Mouse (Mus musculus): ENCODE measurements at regions not wholly inside any gene's neighbourhood (a gene's known extent, or its start where the extent isn't known, plus 50 kb on each side); places are given as distances from the start of the nearest gene placed in this dataset.

- no peak for ATAC-seq (ENCODE audit: insufficient number of reproducible peaks, insufficient read depth, low FRiP score, low TSS enrichment)
- Histone ChIP-seq H3K4me1 (no peaks in the 10 kb centered on the region), H3K36me3 (no peaks in the 10 kb centered on the region), H3K4me2 (replicated peaks) (no peak overlapping the region), H3K4me3 (no peak overlapping the region), H3K27me3 (no peaks in the 10 kb centered on the region), H3K27ac (no peak overlapping the region), H3K9ac (no peak overlapping the region), H3K9me3 (no peaks in the 10 kb centered on the region)
- 91% methylated on average over 3 of the region's 3 CpGs for WGBS
Measured at GRCm38 (mm10) chr2:78804931-78805330, 63.0 kb upstream of the Ube2e3 start.

GRCm38 (mm10) chr2:78803543-78803942 is 64.4 kb upstream of the Ube2e3 start:
- Histone ChIP-seq H3K27me3 (no peaks in the 10 kb centered on the region), H3K9me3 (no peaks in the 10 kb centered on the region), H3K4me1 (no peaks in the 10 kb centered on the region), H3K9ac (no peak overlapping the region), H3K36me3 (no peaks in the 10 kb centered on the region), H3K4me3 (no peak overlapping the region), H3K27ac (no peak overlapping the region), H3K4me2 (replicated peaks) (no peak overlapping the region)
- ATAC-seq (ENCODE audit: insufficient number of reproducible peaks, insufficient read depth, low FRiP score, low TSS enrichment): no peak
- 72% methylated on average over 4 of the region's 4 CpGs for WGBS

- 32% methylated on average over 5 of the region's 5 CpGs for WGBS
- Histone ChIP-seq H3K4me3 (no peak overlapping the region), H3K4me2 (replicated peaks) (no peak overlapping the region), H3K9me3 (no peaks in the 10 kb centered on the region), H3K9ac (no peak overlapping the region), H3K4me1 (no peaks in the 10 kb centered on the region), H3K27ac (no peak overlapping the region), H3K36me3 (no peaks in the 10 kb centered on the region), H3K27me3 (no peaks in the 10 kb centered on the region)
- no peak for ATAC-seq (ENCODE audit: insufficient number of reproducible peaks, insufficient read depth, low FRiP score, low TSS enrichment)
Measured at GRCm38 (mm10) chr2:78795446-78795845, 72.5 kb upstream of the Ube2e3 start.

- no peaks in the 10 kb centered on the region for H3K27me3 ChIP-seq
- H3K36me3 ChIP-seq: no peaks in the 10 kb centered on the region
- ATAC-seq (ENCODE audit: insufficient number of reproducible peaks, insufficient read depth, low FRiP score, low TSS enrichment): no peak
- WGBS: 74% methylated on average over 5 of the region's 5 CpGs
- no peak overlapping the region for H3K27ac ChIP-seq
- no peak overlapping the region for H3K4me2 ChIP-seq (replicated peaks)
- H3K4me1 ChIP-seq: no peaks in the 10 kb centered on the region
- H3K9me3 ChIP-seq: no peaks in the 10 kb centered on the region
- no peak overlapping the region for H3K9ac ChIP-seq
- no peak overlapping the region for H3K4me3 ChIP-seq
Measured at GRCm38 (mm10) chr2:78794734-78795133, 73.2 kb upstream of the Ube2e3 start.

GRCm38 (mm10) chr2:78789124-78789523 is 78.8 kb upstream of the Ube2e3 start:
- no peak overlapping the region for H3K4me2 ChIP-seq (replicated peaks)
- WGBS: 83% methylated on average over 5 of the region's 5 CpGs
- no peak overlapping the region for H3K27ac ChIP-seq
- no peaks in the 10 kb centered on the region for H3K27me3 ChIP-seq
- H3K9me3 ChIP-seq: no peaks in the 10 kb centered on the region
- no peak overlapping the region for H3K4me3 ChIP-seq
- ATAC-seq (ENCODE audit: insufficient number of reproducible peaks, insufficient read depth, low FRiP score, low TSS enrichment): no peak
- no peaks in the 10 kb centered on the region for H3K4me1 ChIP-seq
- no peaks in the 10 kb centered on the region for H3K36me3 ChIP-seq
- H3K9ac ChIP-seq: no peak overlapping the region

GRCm38 (mm10) chr2:78788222-78788621 is 79.7 kb upstream of the Ube2e3 start:
- no peak for ATAC-seq (ENCODE audit: insufficient number of reproducible peaks, insufficient read depth, low FRiP score, low TSS enrichment)

GRCm38 (mm10) chr2:78779949-78780348 is 88.0 kb upstream of the Ube2e3 start:
- Histone ChIP-seq H3K4me1 (no peaks in the 10 kb centered on the region), H3K27me3 (no peaks in the 10 kb centered on the region), H3K9ac (no peak overlapping the region), H3K4me3 (no peak overlapping the region), H3K9me3 (no peaks in the 10 kb centered on the region), H3K4me2 (replicated peaks) (no peak overlapping the region), H3K27ac (no peak overlapping the region), H3K36me3 (no peaks in the 10 kb centered on the region)
- 89% methylated on average over 3 of the region's 3 CpGs for whole genome bisulfite sequencing
- ATAC-seq (ENCODE audit: insufficient number of reproducible peaks, insufficient read depth, low FRiP score, low TSS enrichment): no peak

More at GRCm38 (mm10) chr2:78788222-78788621, 79.7 kb upstream of the Ube2e3 start:
- no peaks in the 10 kb centered on the region for H3K36me3 ChIP-seq
- H3K27me3 ChIP-seq: no peaks in the 10 kb centered on the region
- H3K4me2 ChIP-seq (replicated peaks): no peak overlapping the region
- no peaks in the 10 kb centered on the region for H3K9me3 ChIP-seq
- H3K4me3 ChIP-seq: no peak overlapping the region
- H3K9ac ChIP-seq: no peak overlapping the region
- H3K4me1 ChIP-seq: no peaks in the 10 kb centered on the region
- no peak overlapping the region for H3K27ac ChIP-seq

- H3K4me2 ChIP-seq (replicated peaks): no peak overlapping the region
- no peaks in the 10 kb centered on the region for H3K36me3 ChIP-seq
- H3K9me3 ChIP-seq: no peaks in the 10 kb centered on the region
- H3K4me3 ChIP-seq: no peak overlapping the region
- H3K27me3 ChIP-seq: no peaks in the 10 kb centered on the region
- H3K27ac ChIP-seq: no peak overlapping the region
- no peaks in the 10 kb centered on the region for H3K4me1 ChIP-seq
- no peak overlapping the region for H3K9ac ChIP-seq
- ATAC-seq (ENCODE audit: insufficient number of reproducible peaks, insufficient read depth, low FRiP score, low TSS enrichment): no peak
Measured at GRCm38 (mm10) chr2:78777589-78777988, 90.3 kb upstream of the Ube2e3 start.

GRCm38 (mm10) chr2:78754362-78754761 is 113.6 kb upstream of the Ube2e3 start:
- ATAC-seq (ENCODE audit: insufficient number of reproducible peaks, insufficient read depth, low FRiP score, low TSS enrichment): no peak
- Histone ChIP-seq H3K27ac (no peak overlapping the region), H3K27me3 (no peaks in the 10 kb centered on the region), H3K4me1 (no peaks in the 10 kb centered on the region), H3K9me3 (no peaks in the 10 kb centered on the region), H3K36me3 (no peaks in the 10 kb centered on the region), H3K4me2 (replicated peaks) (no peak overlapping the region), H3K4me3 (no peak overlapping the region), H3K9ac (no peak overlapping the region)
- 76% methylated on average over 6 of the region's 6 CpGs for WGBS

GRCm38 (mm10) chr2:78753918-78754317 is 114.0 kb upstream of the Ube2e3 start:
- H3K4me2 ChIP-seq (replicated peaks): no peak overlapping the region
- no peak for ATAC-seq (ENCODE audit: insufficient number of reproducible peaks, insufficient read depth, low FRiP score, low TSS enrichment)
- H3K36me3 ChIP-seq: no peaks in the 10 kb centered on the region
- H3K9me3 ChIP-seq: no peaks in the 10 kb centered on the region
- H3K27me3 ChIP-seq: no peaks in the 10 kb centered on the region
- H3K9ac ChIP-seq: no peak overlapping the region
- no peaks in the 10 kb centered on the region for H3K4me1 ChIP-seq
- H3K27ac ChIP-seq: no peak overlapping the region
- 85% methylated on average over 4 of the region's 4 CpGs for WGBS
- H3K4me3 ChIP-seq: no peak overlapping the region

- Histone ChIP-seq H3K4me1 (no peaks in the 10 kb centered on the region), H3K36me3 (no peaks in the 10 kb centered on the region), H3K9ac (no peak overlapping the region), H3K9me3 (no peaks in the 10 kb centered on the region), H3K4me2 (replicated peaks) (no peak overlapping the region), H3K27me3 (no peaks in the 10 kb centered on the region), H3K27ac (no peak overlapping the region), H3K4me3 (no peak overlapping the region)
- ATAC-seq (ENCODE audit: insufficient number of reproducible peaks, insufficient read depth, low FRiP score, low TSS enrichment): no peak
- WGBS: 72% methylated on average over 6 of the region's 6 CpGs
Measured at GRCm38 (mm10) chr2:78730161-78730560, 137.8 kb upstream of the Ube2e3 start.

- Histone ChIP-seq H3K9me3 (no peaks in the 10 kb centered on the region), H3K4me1 (no peaks in the 10 kb centered on the region), H3K27ac (no peak overlapping the region), H3K4me3 (no peak overlapping the region), H3K36me3 (no peaks in the 10 kb centered on the region), H3K4me2 (replicated peaks) (no peak overlapping the region), H3K27me3 (no peaks in the 10 kb centered on the region), H3K9ac (no peak overlapping the region)
- no peak for ATAC-seq (ENCODE audit: insufficient number of reproducible peaks, insufficient read depth, low FRiP score, low TSS enrichment)
- WGBS: 90% methylated on average over 7 of the region's 7 CpGs
Measured at GRCm38 (mm10) chr2:78726060-78726459, 141.9 kb upstream of the Ube2e3 start.

GRCm38 (mm10) chr2:78724416-78724815 is 143.5 kb upstream of the Ube2e3 start:
- no peaks in the 10 kb centered on the region for H3K9me3 ChIP-seq
- no peak overlapping the region for H3K4me3 ChIP-seq
- 53% methylated on average over 2 of the region's 2 CpGs for WGBS
- ATAC-seq (ENCODE audit: insufficient number of reproducible peaks, insufficient read depth, low FRiP score, low TSS enrichment): no peak
- H3K36me3 ChIP-seq: no peaks in the 10 kb centered on the region
- H3K9ac ChIP-seq: no peak overlapping the region
- H3K4me1 ChIP-seq: no peaks in the 10 kb centered on the region
- H3K27ac ChIP-seq: no peak overlapping the region
- no peaks in the 10 kb centered on the region for H3K27me3 ChIP-seq
- H3K4me2 ChIP-seq (replicated peaks): no peak overlapping the region

Data from embryonic facial prominence, embryonic 12.5 days (tissue).